Mouse (Mus musculus) granulocyte monocyte progenitor cell, adult 5-6 weeks (primary cell): ENCODE results near the gene Shisal1. TPM values are rescaled to one million over a fixed set of nuclear protein-coding genes. Genes with fewer than 3 reads are reported as not detected.

ENCODE experiments used
- ATAC-seq: replicated peaks from 2 replicates; pipeline ENCODE4 v1.8.0; 2016; ENCODE audit warnings: mild to moderate bottlenecking, moderate TSS enrichment, inconsistent platforms; ENCODE audit not compliant: poor library complexity, severe bottlenecking
- total RNA-seq, 2 experiments: library from RNA; stranded (forward) in 1 of 2; stranded (reverse) in 1 of 2; fragments of 200-712, 200-1000 nt in 1 of 2; fragments of >200 nt in 1 of 2; fragmentation: Nextera tagmentation in 1 of 2; gene quantifications; 2 replicates each; pipeline ENCODE4 v1.2.3; 2014 to 2017

Gene Shisal1
- total RNA-seq, 2 experiments from 2014 or later = not detected

DNA sequence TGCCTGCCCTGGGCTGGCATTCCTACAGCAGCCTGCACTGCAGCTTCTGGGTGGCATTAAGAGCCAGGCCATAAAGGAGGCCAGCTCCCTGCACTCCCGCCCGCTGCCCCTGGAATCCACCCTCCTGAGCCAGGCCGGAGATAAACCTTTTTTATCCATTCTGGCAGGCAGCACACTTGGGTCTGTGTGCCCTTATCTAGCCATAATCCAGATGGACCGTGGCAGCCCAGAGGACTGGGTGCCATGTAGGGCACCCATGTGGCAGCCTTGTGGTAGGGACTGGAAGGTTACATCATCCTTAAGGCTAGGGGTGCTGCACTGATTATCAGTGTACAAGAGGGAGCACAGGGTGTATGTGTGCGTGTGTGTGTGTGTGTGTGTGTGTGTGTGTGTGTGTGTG lies 16.4 kb downstream of the Shisal1 start:
- no peak for ATAC-seq

DNA sequence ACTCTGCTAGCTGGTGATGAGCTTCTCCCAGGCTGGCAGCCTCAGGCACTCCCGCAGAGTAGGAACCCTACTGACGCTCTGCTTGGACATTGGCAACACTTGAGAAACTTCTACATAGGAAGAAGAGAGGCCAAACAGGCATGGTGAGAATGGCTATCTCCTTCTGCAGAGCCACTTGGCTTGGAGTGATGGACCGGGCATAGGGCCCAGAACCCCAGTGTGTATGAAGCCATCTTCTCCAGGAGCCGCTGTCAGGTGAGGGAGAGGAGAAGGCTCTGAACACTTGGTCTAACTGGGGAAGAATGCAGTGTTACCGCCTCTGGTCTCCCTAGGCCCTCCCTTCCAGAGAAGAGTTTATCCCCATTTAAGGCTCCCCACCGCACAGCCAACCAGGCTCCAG lies 19.3 kb downstream of the Shisal1 start:
- ATAC-seq = no peak

DNA sequence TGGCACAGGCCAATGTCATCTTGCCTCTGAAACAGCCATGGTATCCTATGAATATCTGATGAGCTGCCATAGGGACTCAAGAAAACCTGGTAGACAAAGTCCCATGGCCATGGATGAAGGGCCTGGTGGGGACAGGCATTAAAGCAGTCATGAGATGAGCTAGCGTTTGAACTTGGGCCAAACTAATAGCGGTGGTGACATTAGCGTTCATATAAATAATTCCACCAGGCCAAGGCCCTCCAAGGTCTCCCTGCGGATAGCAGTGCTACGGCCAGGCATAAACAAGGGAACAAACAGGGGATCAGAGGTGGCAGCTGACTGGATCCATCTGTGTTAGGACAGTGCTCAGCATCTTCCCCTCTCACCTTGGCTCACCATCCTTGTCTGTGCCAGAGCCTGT lies 21.2 kb downstream of the Shisal1 start:
- ATAC-seq = no peak

DNA sequence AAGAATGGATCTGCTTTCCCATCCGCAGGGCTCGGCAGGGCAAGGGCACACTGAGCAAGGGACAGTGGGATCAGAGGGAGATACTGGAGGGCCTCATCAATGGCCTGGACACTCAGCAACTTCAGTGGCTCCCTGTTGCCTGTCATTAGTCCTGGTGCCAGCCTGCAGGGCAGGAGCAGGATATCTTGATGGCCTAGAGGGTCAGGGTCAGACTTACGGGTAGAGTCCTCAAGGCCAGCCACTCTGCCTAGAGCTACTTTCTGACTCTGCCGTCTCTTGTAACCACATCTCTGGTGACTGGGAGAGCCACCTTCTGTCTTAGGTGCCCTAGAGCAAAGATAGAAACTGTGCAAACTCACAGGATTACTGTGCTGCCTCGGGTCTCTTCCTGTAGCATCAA lies 23.1 kb downstream of the Shisal1 start:
- no peak for ATAC-seq

DNA sequence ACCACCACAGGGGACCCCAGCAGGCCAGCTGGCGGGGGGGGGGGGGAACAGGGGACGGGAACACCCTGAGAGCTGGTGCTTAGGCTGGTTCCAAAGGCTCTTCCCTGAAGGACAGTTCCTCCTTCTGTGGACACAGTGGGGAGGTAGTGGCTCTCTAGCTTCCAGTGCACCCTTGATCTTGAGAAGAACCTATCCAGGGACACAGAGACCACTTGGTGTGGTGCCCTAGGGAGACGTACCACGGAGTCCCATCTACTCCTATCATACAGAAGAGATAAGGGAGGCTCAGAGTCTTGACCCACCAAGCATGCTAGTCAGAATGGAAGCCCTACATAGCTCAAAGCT lies 28.7 kb downstream of the Shisal1 start:
- no peak for ATAC-seq

DNA sequence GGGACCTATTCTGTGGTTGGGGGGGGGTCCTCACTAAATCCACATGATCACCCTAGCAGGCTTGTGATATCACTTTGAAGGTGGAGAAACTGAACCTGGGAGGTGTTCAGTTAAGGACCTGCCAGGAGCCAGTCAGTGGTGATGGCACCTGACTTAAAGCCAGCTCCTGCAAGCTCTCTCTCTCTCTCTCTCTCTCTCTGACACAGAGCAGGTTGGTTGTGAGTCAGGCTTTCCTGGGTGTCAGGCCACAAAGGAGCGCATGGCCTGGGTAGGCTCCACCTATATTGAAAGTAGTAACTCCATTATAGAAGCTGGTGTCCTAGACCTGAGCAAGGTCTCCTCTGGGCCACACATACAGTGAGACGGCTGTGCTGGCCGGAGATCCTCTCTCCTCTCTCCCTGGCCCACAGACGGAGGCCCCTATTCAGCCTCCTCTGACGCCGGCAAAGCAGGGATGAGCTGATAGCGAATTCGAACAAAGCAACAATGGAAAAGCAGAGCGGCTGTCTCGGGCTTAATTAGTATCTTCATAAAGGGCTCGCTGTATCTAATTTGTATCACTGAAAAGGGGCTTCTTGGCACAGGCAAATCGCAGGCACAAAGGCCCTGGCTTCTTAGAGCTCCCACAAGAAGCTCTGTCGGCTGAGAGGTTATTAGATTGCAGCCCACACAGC lies 29.2 kb downstream of the Shisal1 start:
- no peak for ATAC-seq

DNA sequence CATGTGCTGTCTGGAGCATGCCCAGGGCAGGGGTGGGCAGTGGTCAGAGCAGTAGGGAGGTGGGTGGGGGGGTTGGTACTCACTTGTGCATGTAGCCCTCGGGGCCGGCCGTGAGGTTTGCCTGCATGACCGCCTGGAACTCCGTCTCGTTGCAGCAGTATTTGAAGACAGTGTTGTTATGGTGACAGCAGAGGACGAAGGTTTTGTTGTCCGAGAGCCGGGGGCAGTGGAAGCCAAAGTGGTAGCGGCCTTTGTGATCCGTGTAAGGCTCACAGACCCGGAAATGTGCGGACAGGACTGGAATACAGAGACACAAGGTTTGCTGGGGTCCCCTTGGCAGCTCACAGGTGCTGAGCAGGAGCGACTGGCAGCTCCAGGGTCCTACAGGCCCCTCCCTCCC lies 29.9 kb downstream of the Shisal1 start:
- ATAC-seq = no peak

DNA sequence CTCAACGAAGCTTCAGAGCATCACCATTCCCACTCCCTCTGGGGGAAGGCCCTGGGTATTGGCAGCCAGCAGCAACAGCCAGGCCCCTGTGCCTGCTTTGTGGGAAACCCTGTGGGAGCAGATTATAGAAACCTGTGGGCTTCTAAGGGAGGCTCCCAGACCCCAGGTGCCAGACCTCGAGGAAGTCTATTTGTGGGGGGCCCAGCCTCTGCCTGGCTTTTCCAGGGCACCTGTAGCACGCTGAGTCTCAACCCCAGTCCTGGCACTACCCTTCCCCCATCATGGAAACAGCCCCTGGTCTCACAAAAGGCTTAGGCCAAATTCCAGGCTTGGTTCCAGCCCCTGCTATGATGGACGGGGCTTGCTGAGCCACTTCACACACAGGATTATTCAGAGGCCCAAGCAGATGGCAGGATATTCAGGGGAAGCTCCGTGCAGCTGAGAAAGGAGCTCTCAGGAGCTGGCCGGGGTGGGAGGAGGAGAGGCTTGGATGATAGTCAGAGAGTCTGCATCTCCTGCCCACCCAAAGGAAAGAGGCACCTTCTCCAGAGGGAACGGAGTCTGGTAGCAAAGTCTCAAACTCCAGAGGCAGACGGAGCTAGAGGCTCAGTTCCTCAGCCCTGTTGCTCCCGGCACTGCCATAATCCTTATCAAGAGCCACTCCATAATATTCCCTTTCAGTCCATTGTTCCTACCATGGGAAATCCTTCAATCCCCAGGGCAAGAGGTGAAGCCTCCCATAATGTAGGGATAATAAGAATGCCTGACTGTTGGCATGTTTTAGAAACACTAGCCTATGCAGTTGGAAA lies 32.7 kb downstream of the Shisal1 start:
- ATAC-seq = no peak

DNA sequence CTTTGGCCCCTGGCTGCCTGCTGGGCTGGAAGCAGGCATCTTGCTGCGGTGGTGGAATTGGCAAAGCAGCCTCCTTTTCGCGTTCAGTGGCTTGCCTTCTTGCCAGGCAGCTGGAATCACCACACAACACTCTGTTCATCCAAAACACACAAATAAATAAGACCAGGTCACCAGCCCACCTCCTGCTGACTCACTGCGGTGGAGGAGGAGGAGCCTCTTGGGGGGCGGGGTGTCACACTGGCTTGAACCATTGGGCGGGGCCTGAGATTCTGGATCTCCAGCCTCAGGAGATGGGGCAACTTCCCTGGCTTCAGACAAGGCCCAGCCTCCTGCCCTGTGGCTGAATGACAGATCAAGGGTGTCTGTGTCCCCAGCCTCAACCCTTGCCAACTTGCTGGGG lies 34.5 kb downstream of the Shisal1 start:
- peak; percentile 97 for ATAC-seq

DNA sequence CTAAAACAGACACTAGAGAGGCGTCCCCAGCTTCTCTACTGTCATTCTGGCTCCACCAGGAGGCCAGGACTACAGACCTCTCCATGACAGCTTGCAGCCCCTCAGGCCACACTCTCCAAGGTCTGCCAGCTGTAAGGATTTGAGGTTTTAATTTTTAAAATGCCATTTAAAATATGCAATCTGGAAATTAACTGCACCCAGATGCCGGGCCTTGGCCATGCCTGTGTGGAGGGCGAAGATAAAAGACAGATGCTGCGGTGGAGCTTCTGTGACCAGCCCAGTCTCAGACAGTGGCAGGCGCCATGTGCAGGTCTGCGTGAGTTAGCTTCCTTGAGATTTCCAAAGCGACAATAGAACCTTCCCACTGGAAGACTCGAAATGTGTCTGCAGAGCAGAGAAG lies 36.8 kb downstream of the Shisal1 start:
- ATAC-seq = no peak

DNA sequence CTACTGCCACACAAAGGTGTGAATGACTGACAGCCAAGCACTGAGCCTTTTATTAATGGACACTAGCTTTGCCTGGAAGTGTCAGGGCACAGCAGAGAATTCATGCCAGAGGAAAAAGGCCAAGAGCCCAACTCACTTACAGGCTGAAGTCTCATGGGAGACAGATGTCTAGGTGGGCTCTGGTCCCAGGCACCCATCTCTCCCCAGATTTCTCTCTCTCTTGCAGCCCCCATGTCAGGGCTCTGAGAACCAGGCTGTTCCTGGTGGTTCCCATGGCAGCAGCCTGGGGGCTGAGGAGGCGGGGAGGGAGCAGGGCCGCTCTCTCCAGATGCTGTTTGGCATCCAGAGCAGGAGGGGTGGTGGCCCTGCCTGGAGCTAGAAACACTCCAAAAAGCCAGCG lies 38.3 kb downstream of the Shisal1 start:
- no peak for ATAC-seq

DNA sequence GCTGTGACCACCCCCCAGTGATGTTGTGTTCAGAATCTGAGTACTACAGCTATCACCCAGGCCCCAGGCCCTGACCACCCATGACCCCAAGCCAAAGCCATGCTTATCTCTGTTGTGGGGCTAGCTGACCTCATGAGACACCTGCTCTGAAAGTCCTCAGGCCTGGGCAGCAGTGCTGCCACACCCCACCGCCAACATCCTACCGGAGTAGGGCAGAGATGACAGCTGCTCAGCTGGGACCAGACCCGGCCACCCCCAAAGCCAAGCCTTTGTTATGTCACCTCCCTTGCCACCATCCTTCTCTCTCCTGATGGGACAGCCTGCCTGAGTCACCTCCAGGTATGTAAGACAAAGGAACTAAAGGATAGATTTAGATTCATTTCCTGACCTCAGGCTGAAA lies 41.1 kb downstream of the Shisal1 start:
- no peak for ATAC-seq

DNA sequence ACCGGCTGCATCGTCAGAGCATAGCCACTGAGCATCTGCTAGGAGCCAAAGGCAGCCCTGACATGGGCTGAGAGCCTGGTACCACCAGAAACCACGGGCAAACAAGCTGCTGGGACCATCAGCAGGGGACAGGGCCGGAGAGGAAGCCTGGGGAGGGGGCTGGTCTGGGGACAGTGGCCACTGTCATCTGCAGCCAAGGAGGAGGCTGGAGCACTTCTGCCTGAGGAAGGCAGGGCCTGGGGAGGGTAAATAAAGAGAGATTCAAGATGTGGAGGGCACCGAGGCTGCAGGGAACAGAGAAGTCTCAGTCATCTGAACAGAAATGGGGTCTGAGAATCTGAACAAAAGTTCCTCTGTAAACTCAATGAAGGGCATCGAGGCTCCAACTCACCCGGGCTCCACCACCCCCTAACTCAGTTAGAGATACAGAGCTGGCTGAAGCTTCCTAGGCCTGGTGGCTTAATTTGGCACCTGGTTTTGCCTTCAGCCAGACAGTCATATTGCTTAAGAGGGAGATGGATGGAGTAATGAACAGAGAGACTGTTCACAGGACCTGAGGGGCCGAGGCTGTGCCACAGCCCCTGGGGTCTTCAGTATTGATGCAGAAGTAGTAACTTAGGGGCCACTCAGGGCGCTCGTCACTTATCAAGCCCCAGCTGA lies 43.3 kb downstream of the Shisal1 start:
- ATAC-seq = no peak

DNA sequence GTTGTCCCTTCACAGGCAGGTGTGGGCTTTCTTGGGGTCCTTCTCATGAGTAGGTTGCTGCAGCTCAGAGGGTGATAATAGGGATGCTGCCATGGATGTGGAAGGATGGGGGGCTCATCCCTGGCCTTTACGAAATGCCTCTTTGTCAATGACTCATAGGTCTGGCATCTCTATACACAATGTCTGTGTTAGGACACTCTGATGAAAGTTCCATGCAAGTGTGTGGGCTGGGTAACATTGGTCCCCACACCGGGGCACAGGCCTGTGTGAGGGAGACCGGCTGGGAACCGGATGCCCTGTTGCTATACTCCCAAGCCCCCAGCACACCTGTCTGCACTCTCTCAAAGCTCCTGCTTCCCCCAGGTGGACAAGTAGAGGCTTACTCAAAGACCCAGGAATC lies 48.3 kb downstream of the Shisal1 start:
- ATAC-seq = no peak

DNA sequence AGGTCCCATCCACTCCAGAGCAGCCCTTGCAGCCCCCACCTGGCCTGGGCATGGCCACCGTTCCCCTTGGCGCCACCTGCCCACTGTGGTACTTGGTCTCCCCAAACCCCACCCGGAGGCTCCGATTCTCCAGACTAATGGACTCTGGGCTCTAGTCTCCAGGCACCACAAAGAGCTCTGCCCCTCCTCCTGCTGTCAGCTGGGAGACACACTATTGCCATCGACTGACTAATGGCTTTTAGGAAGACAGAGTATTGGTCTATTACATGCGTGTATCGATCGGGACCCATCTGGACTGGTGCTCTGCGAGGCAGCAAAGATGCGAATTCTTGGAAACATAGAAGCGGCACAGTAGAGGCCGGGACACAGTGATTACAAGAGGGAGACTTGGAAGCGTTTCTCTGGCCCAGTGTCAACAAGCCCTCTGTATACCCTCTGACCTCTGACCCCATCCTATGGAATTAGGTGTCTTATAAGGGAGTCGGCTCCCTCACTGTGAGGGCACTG lies 49.2 kb downstream of the Shisal1 start:
- no peak for ATAC-seq

DNA sequence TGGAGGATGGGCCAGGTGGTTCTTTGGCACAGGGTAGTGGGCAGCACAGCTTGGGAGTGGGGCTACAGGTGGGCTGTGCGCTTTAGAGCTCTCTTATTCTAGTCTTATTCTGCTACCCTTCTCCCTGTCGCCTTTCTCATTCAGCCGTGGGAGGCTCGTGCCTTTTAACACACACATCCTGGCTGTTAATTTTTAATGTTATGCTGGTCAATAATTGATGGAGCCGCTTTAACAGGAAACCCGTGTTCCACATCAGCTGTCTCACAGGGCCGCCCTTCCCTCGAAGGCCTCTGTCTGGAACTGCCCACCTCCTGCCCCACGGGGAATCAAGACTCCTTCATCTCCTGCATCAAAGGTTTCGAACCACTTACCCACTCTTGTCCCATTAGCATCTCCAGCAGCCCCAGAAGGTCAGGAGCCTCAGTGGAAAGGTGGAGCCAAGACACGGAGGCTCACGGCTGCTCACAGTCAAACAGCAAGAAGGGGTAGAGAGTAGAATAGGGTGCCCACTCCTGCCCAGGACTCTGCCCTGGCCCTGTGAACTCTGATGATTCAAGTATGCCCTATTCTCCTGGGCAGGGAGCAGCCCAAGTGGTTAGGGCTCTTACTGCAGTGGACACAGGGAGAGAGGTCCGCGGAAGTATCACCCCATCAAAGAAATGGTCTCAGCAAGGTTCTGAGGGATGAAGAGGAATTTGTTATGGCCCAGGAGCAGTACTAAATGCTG lies 51.4 kb downstream of the Shisal1 start:
- no peak for ATAC-seq

DNA sequence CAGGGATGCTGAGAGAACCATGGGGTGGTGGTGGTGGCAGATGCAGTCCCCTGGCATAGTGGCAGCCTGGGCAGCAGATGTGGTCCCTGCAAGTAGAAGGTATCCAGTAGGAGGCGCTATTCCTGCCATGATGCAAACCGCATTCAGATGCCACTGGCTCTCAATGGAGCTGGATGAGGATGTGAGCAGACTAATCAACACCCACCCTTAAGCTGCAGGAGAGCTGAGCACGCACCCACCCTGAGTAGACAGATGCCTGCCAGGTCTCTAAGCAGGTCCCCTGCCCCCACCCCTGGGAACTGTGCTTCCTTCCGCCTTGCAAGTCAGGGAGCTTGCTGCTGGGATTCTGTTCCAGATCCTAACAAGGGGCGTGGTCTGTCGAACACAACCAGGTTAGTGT lies 53.6 kb downstream of the Shisal1 start:
- no peak for ATAC-seq

DNA sequence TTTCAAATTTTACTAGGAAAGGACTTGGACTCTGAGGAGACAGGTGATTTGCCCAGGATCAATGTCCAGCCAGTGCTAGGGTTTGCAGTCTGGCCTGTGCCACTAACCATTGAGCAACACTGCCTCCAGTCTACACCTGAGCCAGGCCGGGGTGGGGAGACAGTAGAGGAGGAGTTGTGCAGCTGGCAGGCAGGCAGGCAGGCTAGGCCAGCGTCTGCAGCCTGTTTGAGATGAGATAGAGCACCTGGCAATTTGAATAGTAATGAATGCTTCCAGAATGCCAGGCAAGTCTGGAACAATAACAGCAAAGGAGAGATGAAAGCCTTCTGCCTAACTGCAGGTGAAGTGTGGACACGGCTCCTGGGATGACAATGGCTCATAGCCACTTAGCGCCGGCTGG lies 54.1 kb downstream of the Shisal1 start:
- ATAC-seq = no peak

DNA sequence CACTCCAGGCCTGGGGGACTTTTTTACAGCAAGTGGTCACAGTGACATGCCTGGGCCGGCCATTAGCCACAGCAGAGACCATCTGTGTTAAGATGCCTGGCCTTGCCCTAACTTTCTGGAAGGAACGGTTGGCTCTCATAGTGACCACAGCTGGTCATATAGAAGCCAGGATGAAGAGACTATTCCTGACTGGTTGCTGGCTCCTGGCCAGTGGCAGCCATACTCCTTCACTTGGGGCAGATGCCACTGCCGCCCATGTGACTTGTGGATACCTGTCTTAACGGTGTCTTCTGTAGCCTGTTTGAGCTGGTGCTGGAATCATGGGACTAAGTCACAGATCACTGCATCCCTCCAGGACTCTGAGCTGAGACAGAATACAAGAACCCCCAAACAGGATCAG lies 54.8 kb downstream of the Shisal1 start:
- ATAC-seq = no peak

DNA sequence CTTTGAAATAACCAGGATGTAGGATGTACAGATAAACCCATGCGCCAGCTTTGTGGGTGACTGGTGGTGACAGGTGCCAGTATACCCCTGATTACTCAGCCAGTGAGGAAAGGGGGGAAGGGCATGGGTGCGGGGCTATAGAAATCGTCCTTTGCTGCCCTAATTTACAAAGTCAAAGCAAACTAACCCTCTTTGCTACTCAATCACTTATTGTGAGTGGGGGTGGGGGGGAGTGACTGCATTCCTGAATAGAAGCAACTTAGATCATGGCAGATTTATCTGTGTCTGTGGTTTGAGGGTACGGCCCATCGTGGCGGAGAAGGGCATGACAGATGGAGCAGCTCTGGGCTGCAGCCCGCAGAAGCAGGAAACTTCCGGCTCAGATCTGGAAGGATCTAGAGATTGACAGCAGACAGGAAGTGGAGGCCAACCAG lies 58.2 kb downstream of the Shisal1 start:
- ATAC-seq = peak; percentile 54
